Mouse (Mus musculus): ENCODE data around the gene Gse1. TPM values are rescaled to one million over a fixed set of nuclear protein-coding genes. Genes with fewer than 3 reads are reported as not detected.

Gene Gse1
- polyA plus RNA-seq, 1 experiment from 2014 or later = 10.0 TPM

GRCm38 (mm10) chr8:120294982-120295870 is 67.0 kb downstream of the Gse1 start:
- Histone ChIP-seq H3K4me1 (peaks cover 85% of the 10 kb centered on the region), H3K27ac (peak overlapping the region; percentile 74)

GRCm38 (mm10) chr8:120297000-120297399 is 68.7 kb downstream of the Gse1 start:
- Histone ChIP-seq H3K36me3 (no peaks in the 10 kb centered on the region), H3K4me1 (peaks cover 83% of the 10 kb centered on the region), H3K9me3 (replicated peaks) (no peaks in the 10 kb centered on the region), H3K27ac (no peak overlapping the region), H3K4me2 (no peak overlapping the region), H3K27me3 (no peaks in the 10 kb centered on the region), H3K4me3 (replicated peaks) (no peak overlapping the region), H3K9ac (no peak overlapping the region)
- 16% methylated on average over 5 of the region's 5 CpGs for WGBS
- no peak for ATAC-seq (replicated peaks; ENCODE audit: low FRiP score)

More at GRCm38 (mm10) chr8:120294982-120295870, 67.0 kb downstream of the Gse1 start:
- Histone ChIP-seq H3K4me2 (peak overlapping the region; percentile 40), H3K9me3 (replicated peaks) (no peaks in the 10 kb centered on the region), H3K36me3 (no peaks in the 10 kb centered on the region), H3K9ac (no peak overlapping the region), H3K4me3 (replicated peaks) (no peak overlapping the region), H3K27me3 (no peaks in the 10 kb centered on the region)
- ATAC-seq (replicated peaks; ENCODE audit: low FRiP score) = peak; percentile 47
- WGBS = 20% methylated on average over 16 of the region's 17 CpGs

- Histone ChIP-seq H3K27ac (peak overlapping the region; percentile 75), H3K36me3 (no peaks in the 10 kb centered on the region), H3K9ac (no peak overlapping the region), H3K4me1 (peaks cover 67% of the 10 kb centered on the region), H3K4me2 (0 out of 2 replicates have a peak overlapping the region, but pooled peaks have one; percentile 14), H3K27me3 (no peaks in the 10 kb centered on the region), H3K4me3 (replicated peaks) (no peak overlapping the region), H3K9me3 (replicated peaks) (no peaks in the 10 kb centered on the region)
- ATAC-seq (replicated peaks; ENCODE audit: low FRiP score) = no peak
- WGBS = 50% methylated on average over 22 of the region's 22 CpGs
These were observed 70.6 kb downstream of the Gse1 start for GRCm38 (mm10) chr8:120298601-120299532.

- H3K4me3 ChIP-seq (replicated peaks) = no peak overlapping the region
- H3K36me3 ChIP-seq = no peaks in the 10 kb centered on the region
- 0 out of 2 replicates have a peak, but pooled peaks have one; percentile 23 for ATAC-seq (replicated peaks; ENCODE audit: low FRiP score)
- WGBS = 9% methylated on average over 13 of the region's 13 CpGs
- peak overlapping the region; percentile 55; the same call in 1 of the 2 replicates for H3K27ac ChIP-seq
- no peaks in the 10 kb centered on the region for H3K9me3 ChIP-seq (replicated peaks)
- H3K4me2 ChIP-seq = peak overlapping the region; percentile 22; the same call in 1 of the 2 replicates
- peaks cover 58% of the 10 kb centered on the region for H3K4me1 ChIP-seq
- H3K9ac ChIP-seq = no peak overlapping the region
- no peaks in the 10 kb centered on the region for H3K27me3 ChIP-seq
These were observed 72.4 kb downstream of the Gse1 start for GRCm38 (mm10) chr8:120300601-120301141.

GRCm38 (mm10) chr8:120302941-120303675 is 74.9 kb downstream of the Gse1 start:
- Histone ChIP-seq H3K9ac (no peak overlapping the region), H3K36me3 (no peaks in the 10 kb centered on the region), H3K27ac (0 out of 2 replicates have a peak overlapping the region, but pooled peaks have one; percentile 22), H3K4me2 (no peak overlapping the region), H3K27me3 (0 out of 2 replicates have a peak, but pooled peaks cover 2% of the 10 kb centered on the region), H3K4me3 (replicated peaks) (no peak overlapping the region), H3K4me1 (peaks cover 52% of the 10 kb centered on the region), H3K9me3 (replicated peaks) (no peaks in the 10 kb centered on the region)
- ATAC-seq (replicated peaks; ENCODE audit: low FRiP score) = no peak
- 71% methylated on average over 11 of the region's 11 CpGs for WGBS

GRCm38 (mm10) chr8:120304097-120304496 is 75.8 kb downstream of the Gse1 start:
- Histone ChIP-seq H3K9ac (no peak overlapping the region), H3K4me2 (no peak overlapping the region), H3K36me3 (no peaks in the 10 kb centered on the region), H3K4me1 (peaks cover 51% of the 10 kb centered on the region), H3K27me3 (0 out of 2 replicates have a peak, but pooled peaks cover 2% of the 10 kb centered on the region), H3K27ac (0 out of 2 replicates have a peak overlapping the region, but pooled peaks have one; percentile 22), H3K9me3 (replicated peaks) (no peaks in the 10 kb centered on the region), H3K4me3 (replicated peaks) (no peak overlapping the region)
- ATAC-seq (replicated peaks; ENCODE audit: low FRiP score) = no peak
- 46% methylated on average over 9 of the region's 9 CpGs for WGBS

- ATAC-seq (replicated peaks; ENCODE audit: low FRiP score) = 0 out of 2 replicates have a peak, but pooled peaks have one; percentile 10
- H3K27ac ChIP-seq = no peak overlapping the region
- no peak overlapping the region for H3K9ac ChIP-seq
- H3K4me1 ChIP-seq = peaks cover 48% of the 10 kb centered on the region
- H3K27me3 ChIP-seq = 0 out of 2 replicates have a peak, but pooled peaks cover 2% of the 10 kb centered on the region
- no peak overlapping the region for H3K4me3 ChIP-seq (replicated peaks)
- H3K4me2 ChIP-seq = no peak overlapping the region
- WGBS = 73% methylated on average over 10 of the region's 10 CpGs
- H3K9me3 ChIP-seq (replicated peaks) = no peaks in the 10 kb centered on the region
- no peaks in the 10 kb centered on the region for H3K36me3 ChIP-seq
These were observed 77.6 kb downstream of the Gse1 start for GRCm38 (mm10) chr8:120305800-120306385.

GRCm38 (mm10) chr8:120307103-120307502 is 78.8 kb downstream of the Gse1 start:
- ATAC-seq (replicated peaks; ENCODE audit: low FRiP score) = no peak
- no peak overlapping the region for H3K4me2 ChIP-seq

GRCm38 (mm10) chr8:120307528-120307927 is 79.3 kb downstream of the Gse1 start:
- Histone ChIP-seq H3K9me3 (replicated peaks) (no peaks in the 10 kb centered on the region), H3K9ac (no peak overlapping the region), H3K27ac (no peak overlapping the region), H3K27me3 (0 out of 2 replicates have a peak, but pooled peaks cover 2% of the 10 kb centered on the region), H3K4me3 (replicated peaks) (no peak overlapping the region), H3K4me1 (peaks cover 44% of the 10 kb centered on the region), H3K4me2 (no peak overlapping the region), H3K36me3 (no peaks in the 10 kb centered on the region)
- ATAC-seq (replicated peaks; ENCODE audit: low FRiP score) = no peak
- WGBS = 57% methylated on average over 11 of the region's 11 CpGs

More at GRCm38 (mm10) chr8:120307103-120307502, 78.8 kb downstream of the Gse1 start:
- 19% methylated on average over 16 of the region's 16 CpGs for WGBS
- Histone ChIP-seq H3K9me3 (replicated peaks) (no peaks in the 10 kb centered on the region), H3K27me3 (0 out of 2 replicates have a peak, but pooled peaks cover 2% of the 10 kb centered on the region), H3K9ac (no peak overlapping the region), H3K36me3 (no peaks in the 10 kb centered on the region), H3K4me1 (peaks cover 44% of the 10 kb centered on the region), H3K27ac (no peak overlapping the region), H3K4me3 (replicated peaks) (no peak overlapping the region)

GRCm38 (mm10) chr8:120308131-120308530 is 79.9 kb downstream of the Gse1 start:
- no peak overlapping the region for H3K4me3 ChIP-seq (replicated peaks)
- H3K9me3 ChIP-seq (replicated peaks) = no peaks in the 10 kb centered on the region
- no peak overlapping the region; the same call in 1 of the 2 replicates for H3K27ac ChIP-seq
- H3K27me3 ChIP-seq = 0 out of 2 replicates have a peak, but pooled peaks cover 2% of the 10 kb centered on the region
- 51% methylated on average over 8 of the region's 8 CpGs for WGBS
- no peak for ATAC-seq (replicated peaks; ENCODE audit: low FRiP score)
- H3K9ac ChIP-seq = no peak overlapping the region
- no peak overlapping the region for H3K4me2 ChIP-seq
- peaks cover 44% of the 10 kb centered on the region for H3K4me1 ChIP-seq
- H3K36me3 ChIP-seq = no peaks in the 10 kb centered on the region
